Mouse (Mus musculus) midbrain, embryonic 12.5 days (tissue): ENCODE results near the gene Taar8c. TPM values are rescaled to one million over a fixed set of nuclear protein-coding genes. Genes with fewer than 3 reads are reported as not detected.
"Not testable (repeated sequence)": the region's sequence is repeated elsewhere in the genome, so short reads cannot be mapped to it uniquely, and the experiment has no call there.

Experiments used
- ATAC-seq: fragments of 200-750 bp; cut with Nextera tagmentation; 2 replicates; pipeline ENCODE4 v1.8.0; 2017; ENCODE audit warnings: low read depth, moderate TSS enrichment, moderate library complexity; ENCODE audit not compliant: low FRiP score
- H3K27ac ChIP-seq: fragments of 300-500 bp; sonication (generic); replicated peaks from 2 replicates; pipeline ENCODE4 v1.5.1; 2016; ENCODE audit warnings: mild to moderate bottlenecking
- H3K27me3 ChIP-seq: fragments of 300-500 bp; sonication (generic); 2 replicates; pipeline ENCODE4 v1.6.1; 2016; ENCODE audit warnings: mild to moderate bottlenecking
- H3K36me3 ChIP-seq: fragments of 300-500 bp; sonication (generic); 2 replicates; pipeline ENCODE4 v1.6.1; 2016
- H3K4me1 ChIP-seq: fragments of 300-500 bp; sonication (generic); 2 replicates; pipeline ENCODE4 v1.6.1; 2016
- H3K4me2 ChIP-seq: fragments of 300-500 bp; sonication (generic); replicated peaks from 2 replicates; pipeline ENCODE4 v1.6.1; 2016; ENCODE audit warnings: mild to moderate bottlenecking, moderate library complexity
- H3K4me3 ChIP-seq: fragments of 300-500 bp; sonication (generic); 2 replicates; pipeline ENCODE4 v1.5.1; 2016; ENCODE audit warnings: mild to moderate bottlenecking
- H3K9ac ChIP-seq: fragments of 300-500 bp; sonication (generic); replicated peaks from 2 replicates; pipeline ENCODE4 v1.6.1; 2016; ENCODE audit warnings: mild to moderate bottlenecking, moderate library complexity
- H3K9me3 ChIP-seq: fragments of 300-500 bp; sonication (generic); 2 replicates; pipeline ENCODE4 v1.6.1; 2016; ENCODE audit warnings: mild to moderate bottlenecking
- WGBS: fragments of 180-500 bp; shearing (Covaris S2); methylation state at CpG from one replicate; pipeline ENCODE4 v1.1.7; 2016; 5-methylcytosine and 5-hydroxymethylcytosine counted together
- polyA plus RNA-seq: library from polyadenylated mRNA; unstranded; fragments of >200 nt; fragmentation: Nextera tagmentation; extraction: Ambion mirVana; gene quantifications from 2 replicates; pipeline ENCODE4 v1.2.1, GENCODE M21; 2016

Taar8c gene
- polyA plus RNA-seq, 1 experiment from 2014 or later = not detected

GRCm38 (mm10) chr10:24108236-24108635 lies 6.5 kb upstream of the Taar8c start:
- Histone ChIP-seq H3K4me3 (no peak overlapping the region), H3K4me1 (no peaks in the 10 kb centered on the region; the same call in 1 of the 2 replicates), H3K36me3 (no peaks in the 10 kb centered on the region), H3K4me2 (no peak overlapping the region), H3K27me3 (0 out of 2 replicates have a peak, but pooled peaks cover 3% of the 10 kb centered on the region), H3K9me3 (no peaks in the 10 kb centered on the region), H3K27ac (no peak overlapping the region), H3K9ac (no peak overlapping the region)
- 40% methylated on average over 3 of the region's 3 CpGs for WGBS
- no peak for ATAC-seq

DNA sequence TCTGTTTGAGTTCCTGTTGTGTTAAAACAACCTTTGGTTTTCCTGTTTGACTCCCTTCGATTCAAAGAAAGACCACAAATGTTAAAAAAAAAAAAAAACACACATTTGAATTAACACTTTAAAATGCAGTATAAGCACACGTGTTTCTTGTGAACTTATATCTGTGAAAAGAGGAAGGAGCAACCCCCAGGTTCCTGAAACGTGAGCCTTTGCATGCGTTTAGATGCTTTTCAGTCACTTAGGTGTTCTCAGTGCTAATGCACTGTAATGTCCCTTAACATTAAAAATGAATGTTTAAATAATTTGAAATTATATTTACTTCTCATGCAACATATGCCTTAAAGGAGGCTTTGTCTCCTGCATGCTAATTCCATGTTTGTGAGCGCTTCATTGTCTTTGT lies 6.0 kb upstream of the Taar8c start:
- Histone ChIP-seq H3K9me3 (no peaks in the 10 kb centered on the region), H3K27me3 (0 out of 2 replicates have a peak, but pooled peaks cover 3% of the 10 kb centered on the region), H3K4me1 (no peaks in the 10 kb centered on the region; the same call in 1 of the 2 replicates), H3K36me3 (no peaks in the 10 kb centered on the region), H3K9ac (no peak overlapping the region), H3K4me3 (no peak overlapping the region), H3K27ac (no peak overlapping the region), H3K4me2 (no peak overlapping the region)
- WGBS = 51% methylated on average over 5 of the region's 5 CpGs
- ATAC-seq = no peak

- H3K27me3 ChIP-seq, H3K4me1 ChIP-seq, H3K9me3 ChIP-seq, H3K4me3 ChIP-seq, H3K36me3 ChIP-seq, H3K27ac ChIP-seq, H3K9ac ChIP-seq, H3K4me2 ChIP-seq, ATAC-seq: not testable (repeated sequence)
- 67% methylated on average over 1 of the region's 1 CpGs for WGBS
Measured at GRCm38 (mm10) chr10:24103299-24103698, 1.6 kb upstream of the Taar8c start.

GRCm38 (mm10) chr10:24097010-24097409 lies 4.7 kb downstream of the Taar8c start:
- not testable (repeated sequence) for H3K9me3 ChIP-seq, H3K4me2 ChIP-seq, H3K27me3 ChIP-seq, H3K27ac ChIP-seq, H3K9ac ChIP-seq, H3K36me3 ChIP-seq, H3K4me1 ChIP-seq, ATAC-seq, H3K4me3 ChIP-seq
- 81% methylated on average over 2 of the region's 2 CpGs for WGBS

DNA sequence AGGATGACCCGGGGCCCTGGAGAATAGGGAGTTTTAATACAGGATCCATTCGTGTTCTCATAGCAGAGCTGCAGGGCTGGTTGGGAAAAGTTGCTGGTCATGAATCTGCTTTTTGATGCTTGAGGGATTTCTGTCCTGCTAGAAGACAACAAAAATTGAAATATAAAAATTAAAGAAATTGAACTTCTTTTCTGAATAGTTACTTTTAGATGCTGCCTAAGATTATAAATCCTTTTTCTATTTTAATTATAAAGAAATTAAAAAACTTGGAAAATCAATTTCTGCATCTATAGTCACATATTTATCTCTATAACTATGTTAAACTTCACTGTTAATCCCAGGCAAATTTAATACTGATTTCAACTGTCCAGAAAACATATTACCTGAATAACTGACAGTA lies 9.5 kb downstream of the Taar8c start, which contains the start of gene Taar8b:
Taar8b (minus strand) TSS at position 101 of the 400 bp plus-strand sequence.
- H3K36me3 ChIP-seq = no peaks in the 10 kb centered on the region
- H3K9ac ChIP-seq = no peak within 1 kb of the TSS
- H3K4me2 ChIP-seq = no peak within 1 kb of the TSS
- no peaks in the 10 kb centered on the region for H3K27me3 ChIP-seq
- H3K9me3 ChIP-seq = no peaks in the 10 kb centered on the region
- WGBS = 71% methylated on average over 2 of the region's 2 CpGs
- H3K27ac ChIP-seq = no peak within 1 kb of the TSS
- no peak for ATAC-seq
- no peak within 1 kb of the TSS for H3K4me3 ChIP-seq
- no peaks in the 10 kb centered on the region for H3K4me1 ChIP-seq

GRCm38 (mm10) chr10:24087168-24087567 lies 14.5 kb downstream of the Taar8c start:
- Histone ChIP-seq H3K27ac (no peak overlapping the region), H3K9ac (no peak overlapping the region), H3K4me3 (no peak overlapping the region), H3K27me3 (no peaks in the 10 kb centered on the region), H3K36me3 (no peaks in the 10 kb centered on the region), H3K4me1 (no peaks in the 10 kb centered on the region), H3K4me2 (no peak overlapping the region), H3K9me3 (no peaks in the 10 kb centered on the region)
- no peak for ATAC-seq
- WGBS = 90% methylated on average over 2 of the region's 2 CpGs

GRCm38 (mm10) chr10:24086555-24086954 lies 15.2 kb downstream of the Taar8c start:
- Histone ChIP-seq H3K4me2 (no peak overlapping the region), H3K36me3 (no peaks in the 10 kb centered on the region), H3K4me1 (no peaks in the 10 kb centered on the region), H3K27me3 (no peaks in the 10 kb centered on the region), H3K9ac (no peak overlapping the region), H3K27ac (no peak overlapping the region), H3K4me3 (no peak overlapping the region), H3K9me3 (no peaks in the 10 kb centered on the region)
- WGBS = 80% methylated on average over 5 of the region's 5 CpGs
- ATAC-seq = no peak

GRCm38 (mm10) chr10:24085936-24086335 lies 15.8 kb downstream of the Taar8c start:
- Histone ChIP-seq H3K4me1 (no peaks in the 10 kb centered on the region), H3K4me2 (no peak overlapping the region), H3K9me3 (no peaks in the 10 kb centered on the region), H3K36me3 (no peaks in the 10 kb centered on the region), H3K27ac (no peak overlapping the region), H3K4me3 (no peak overlapping the region), H3K27me3 (no peaks in the 10 kb centered on the region), H3K9ac (no peak overlapping the region)
- ATAC-seq = no peak
- WGBS = 49% methylated on average over 5 of the region's 5 CpGs

DNA sequence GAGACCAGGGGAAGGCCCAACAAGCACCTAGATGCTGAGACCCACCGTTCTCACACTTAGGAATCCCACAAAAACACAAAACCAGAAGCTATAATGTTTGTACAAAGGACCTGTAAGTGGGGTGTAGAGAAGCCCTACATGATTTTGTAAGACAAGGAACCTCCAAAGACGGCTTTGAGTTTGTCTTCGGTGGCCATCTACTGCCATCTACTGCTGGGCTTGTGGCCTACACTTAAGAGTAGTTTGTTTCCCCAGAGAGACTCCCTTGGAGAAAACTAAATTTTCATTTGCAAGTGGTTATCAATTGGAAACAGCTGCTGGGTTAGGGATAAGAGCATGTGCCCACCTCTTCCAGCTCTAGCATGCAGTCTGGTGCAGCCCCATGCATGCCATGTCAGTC lies 21.5 kb downstream of the Taar8c start:
- Histone ChIP-seq H3K4me3 (no peak overlapping the region), H3K36me3 (no peaks in the 10 kb centered on the region), H3K27ac (no peak overlapping the region), H3K27me3 (no peaks in the 10 kb centered on the region), H3K9ac (no peak overlapping the region), H3K4me2 (no peak overlapping the region), H3K4me1 (no peaks in the 10 kb centered on the region), H3K9me3 (no peaks in the 10 kb centered on the region)
- WGBS = 46% methylated on average over 3 of the region's 3 CpGs
- no peak for ATAC-seq

GRCm38 (mm10) chr10:24076200-24076599 lies 25.5 kb downstream of the Taar8c start, which contains the start of gene Taar8a:
Taar8a (plus strand) TSS chr10:24076500.
- 82% methylated on average over 2 of the region's 4 CpGs for WGBS
- H3K4me1 ChIP-seq, H3K36me3 ChIP-seq, ATAC-seq, H3K9me3 ChIP-seq, H3K9ac ChIP-seq, H3K27me3 ChIP-seq, H3K27ac ChIP-seq, H3K4me2 ChIP-seq, H3K4me3 ChIP-seq: not testable (repeated sequence)

GRCm38 (mm10) chr10:24074751-24075150 lies 27.0 kb downstream of the Taar8c start:
- not testable (repeated sequence) for H3K4me2 ChIP-seq, H3K9me3 ChIP-seq, H3K36me3 ChIP-seq, ATAC-seq, H3K4me1 ChIP-seq, H3K9ac ChIP-seq, H3K27me3 ChIP-seq, H3K4me3 ChIP-seq, H3K27ac ChIP-seq
- 53% methylated on average over 2 of the region's 2 CpGs for WGBS

GRCm38 (mm10) chr10:24058986-24059385 lies 42.7 kb downstream of the Taar8c start:
- Histone ChIP-seq H3K4me2 (no peak overlapping the region), H3K27ac (no peak overlapping the region), H3K9ac (no peak overlapping the region), H3K4me3 (no peak overlapping the region), H3K4me1 (no peaks in the 10 kb centered on the region), H3K27me3 (no peaks in the 10 kb centered on the region), H3K9me3 (no peaks in the 10 kb centered on the region), H3K36me3 (no peaks in the 10 kb centered on the region)
- WGBS = 87% methylated on average over 3 of the region's 3 CpGs
- ATAC-seq = no peak

GRCm38 (mm10) chr10:24052039-24052438 lies 49.7 kb downstream of the Taar8c start:
- H3K4me2 ChIP-seq = no peak overlapping the region
- H3K27ac ChIP-seq = no peak overlapping the region
- no peak for ATAC-seq
- H3K4me3 ChIP-seq = no peak overlapping the region
- no peaks in the 10 kb centered on the region for H3K27me3 ChIP-seq
- 68% methylated on average over 5 of the region's 5 CpGs for WGBS
- H3K36me3 ChIP-seq = no peaks in the 10 kb centered on the region
- no peak overlapping the region for H3K9ac ChIP-seq
- no peaks in the 10 kb centered on the region for H3K9me3 ChIP-seq
- H3K4me1 ChIP-seq = no peaks in the 10 kb centered on the region
